Mouse (Mus musculus) lung, postnatal 14 days (tissue): Measurements from ENCODE around the gene Gm3500.
"Not testable (repeated sequence)": the region's sequence is repeated elsewhere in the genome, so short reads cannot be mapped to it uniquely, and the experiment has no call there.

ENCODE experiments used
- DNase-seq: peaks from one replicate; pipeline ENCODE4 v3.0.0; 2021

Gm3500 gene

DNA sequence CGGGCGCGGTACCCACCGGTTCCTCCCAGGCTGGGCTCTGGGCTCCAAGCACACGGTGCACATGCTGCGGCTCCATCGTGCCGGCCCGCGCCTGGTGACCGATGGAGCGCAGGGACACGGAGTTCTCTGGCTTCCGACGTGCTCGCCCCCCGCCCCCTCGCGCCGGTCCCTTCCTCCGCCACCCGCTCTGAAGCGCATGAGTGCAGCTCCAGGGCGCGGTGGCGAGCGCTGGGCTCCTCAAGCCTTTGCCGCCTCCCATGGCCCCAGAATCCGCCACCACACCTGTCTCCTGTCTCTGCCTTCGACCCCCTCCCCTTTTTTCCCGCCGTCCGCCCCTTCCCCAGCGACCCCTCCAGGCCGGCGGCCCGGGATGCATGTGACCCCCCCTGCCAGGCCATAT lies at the start of gene Gm3500:
Gene Gm3500 (minus strand): TSS at position 101 of the 400 bp plus-strand sequence.
- DNase-seq: not testable (repeated sequence)

DNA sequence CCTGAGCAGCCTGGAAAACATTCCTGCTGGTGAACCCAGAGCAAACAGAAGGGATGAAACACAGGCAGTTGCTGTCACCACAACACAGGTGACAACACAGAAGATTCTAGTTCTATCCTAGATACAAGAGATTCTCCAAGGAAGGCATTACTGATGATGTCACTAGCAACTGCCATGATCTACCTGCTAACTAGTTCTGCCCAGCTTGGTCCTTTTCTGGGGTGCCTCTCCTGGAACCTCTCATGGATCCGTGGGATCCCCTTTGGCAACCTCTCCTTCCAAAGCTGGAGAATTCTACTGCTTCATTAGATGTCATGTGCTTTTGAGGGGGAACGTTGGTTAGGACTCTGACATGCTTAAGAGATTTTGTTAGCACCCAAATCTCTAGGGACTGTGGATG lies 54.0 kb downstream of the Gm3500 start, which contains the start of gene Gm3542:
Gene Gm3542 (minus strand): TSS at position 101 of the 400 bp plus-strand sequence.
- not testable (repeated sequence) for DNase-seq
